Mouse (Mus musculus): ENCODE results near the gene Palm3. TPM values are rescaled to one million over a fixed set of nuclear protein-coding genes. Genes with fewer than 3 reads are reported as not detected.
"Not testable (repeated sequence)": the region's sequence is repeated elsewhere in the genome, so short reads cannot be mapped to it uniquely, and the experiment has no call there.

Gene Palm3
- polyA plus RNA-seq, 2 experiments, result 3.0 to 8.6 TPM

- Histone ChIP-seq H3K9ac (ENCODE audit: low read depth, low read length, severe bottlenecking) (no peak overlapping the region), H3K27ac (replicated peaks; ENCODE audit: low read depth, low read length) (no peak overlapping the region), H3K27me3 (ENCODE audit: control insufficient read depth, insufficient read depth, low read length) (no peaks in the 10 kb centered on the region), H3K4me1 (ENCODE audit: control insufficient read depth, insufficient read depth, low read length) (peaks cover 9% of the 10 kb centered on the region; the same call in 1 of the 2 replicates), H3K36me3 (ENCODE audit: control insufficient read depth, insufficient read depth, low read length) (peaks cover 57% of the 10 kb centered on the region), H3K4me2 (replicated peaks; ENCODE audit: low read depth, low read length, severe bottlenecking) (no peak overlapping the region), H3K9me3 (ENCODE audit: control insufficient read depth, low read length) (no peaks in the 10 kb centered on the region), H3K4me3 (replicated peaks; ENCODE audit: low read length) (no peak overlapping the region)
- ATAC-seq (ENCODE audit: low FRiP score, low read depth) (peak; percentile 64), DNase-seq (ENCODE audit: low spot score) (no peak)
- TF ChIP-seq POLR2A (IDR thresholded peaks at IDR 0.05; ENCODE audit: borderline replicate concordance, extremely low read depth, insufficient read depth, insufficient read length), result no peak
- 80% methylated on average over 1 of the region's 1 CpGs for WGBS
Observed at GRCm38 (mm10) chr8:83980250-83980649, 41.0 kb upstream of the Palm3 start.

DNA sequence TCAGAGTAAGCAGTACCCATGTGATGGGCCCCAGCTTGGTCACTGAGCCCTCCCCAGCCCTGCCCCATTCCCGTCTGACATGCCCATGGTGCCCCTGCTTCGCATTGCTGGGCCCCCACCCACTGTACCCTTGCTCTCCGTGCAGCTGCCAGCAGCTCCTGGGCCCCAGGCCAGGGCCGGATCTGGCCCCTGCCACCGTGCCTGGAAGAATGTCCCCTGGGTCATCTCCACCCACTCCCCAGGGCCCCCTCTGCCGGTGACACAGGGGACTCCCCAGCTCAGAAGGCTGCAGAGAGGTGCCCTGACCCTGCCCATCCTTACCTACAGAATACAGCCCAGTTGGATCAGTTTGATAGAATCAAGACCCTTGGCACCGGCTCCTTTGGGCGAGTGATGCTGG, 40.4 kb upstream of the Palm3 start:
- ATAC-seq (ENCODE audit: low FRiP score, low read depth), result no peak
- Histone ChIP-seq H3K4me3 (replicated peaks; ENCODE audit: low read length) (no peak overlapping the region), H3K36me3 (ENCODE audit: control insufficient read depth, insufficient read depth, low read length) (peaks cover 60% of the 10 kb centered on the region), H3K4me1 (ENCODE audit: control insufficient read depth, insufficient read depth, low read length) (peaks cover 9% of the 10 kb centered on the region; the same call in 1 of the 2 replicates), H3K9ac (ENCODE audit: low read depth, low read length, severe bottlenecking) (no peak overlapping the region), H3K9me3 (ENCODE audit: control insufficient read depth, low read length) (no peaks in the 10 kb centered on the region), H3K4me2 (replicated peaks; ENCODE audit: low read depth, low read length, severe bottlenecking) (no peak overlapping the region), H3K27ac (replicated peaks; ENCODE audit: low read depth, low read length) (no peak overlapping the region), H3K27me3 (ENCODE audit: control insufficient read depth, insufficient read depth, low read length) (no peaks in the 10 kb centered on the region)
- DNase-seq (ENCODE audit: low spot score), result no peak
- 80% methylated on average over 8 of the region's 8 CpGs for WGBS
- TF ChIP-seq POLR2A (IDR thresholded peaks at IDR 0.05; ENCODE audit: borderline replicate concordance, extremely low read depth, insufficient read depth, insufficient read length), result no peak

DNA sequence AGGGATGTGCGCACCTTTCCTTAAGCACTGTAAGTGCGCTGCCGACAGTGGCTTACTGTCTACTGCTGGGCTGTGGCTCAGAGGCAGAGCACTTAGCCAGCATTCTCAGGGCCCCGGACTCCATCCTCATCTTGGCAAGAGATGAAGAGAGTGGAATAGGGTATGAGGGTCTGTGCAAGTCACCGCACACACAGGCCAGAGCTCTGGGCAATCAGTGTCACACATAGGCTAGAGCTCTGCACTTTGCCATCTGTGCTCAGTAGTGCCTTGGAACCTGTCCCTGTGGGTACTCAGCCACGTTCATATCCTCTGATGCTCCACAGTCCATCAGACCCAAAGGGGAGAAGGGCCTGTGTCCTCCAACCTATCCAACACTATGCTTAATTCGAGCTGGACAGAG, 39.7 kb upstream of the Palm3 start:
- H3K27ac ChIP-seq (replicated peaks; ENCODE audit: low read depth, low read length), result no peak overlapping the region
- 95% methylated on average over 7 of the region's 7 CpGs for WGBS
- DNase-seq (ENCODE audit: low spot score) (no peak), ATAC-seq (ENCODE audit: low FRiP score, low read depth) (no peak)
- H3K4me1 ChIP-seq (ENCODE audit: control insufficient read depth, insufficient read depth, low read length), result peaks cover 9% of the 10 kb centered on the region; the same call in 1 of the 2 replicates
- no peaks in the 10 kb centered on the region for H3K27me3 ChIP-seq (ENCODE audit: control insufficient read depth, insufficient read depth, low read length)
- no peak overlapping the region for H3K4me3 ChIP-seq (replicated peaks; ENCODE audit: low read length)
- no peak for TF ChIP-seq POLR2A (IDR thresholded peaks at IDR 0.05; ENCODE audit: borderline replicate concordance, extremely low read depth, insufficient read depth, insufficient read length)
- H3K9ac ChIP-seq (ENCODE audit: low read depth, low read length, severe bottlenecking), result no peak overlapping the region
- H3K4me2 ChIP-seq (replicated peaks; ENCODE audit: low read depth, low read length, severe bottlenecking), result no peak overlapping the region
- H3K9me3 ChIP-seq (ENCODE audit: control insufficient read depth, low read length), result no peaks in the 10 kb centered on the region
- H3K36me3 ChIP-seq (ENCODE audit: control insufficient read depth, insufficient read depth, low read length), result peaks cover 62% of the 10 kb centered on the region

GRCm38 (mm10) chr8:83982449-83982848, 38.8 kb upstream of the Palm3 start:
- DNase-seq (ENCODE audit: low spot score) (no peak), ATAC-seq (ENCODE audit: low FRiP score, low read depth) (no peak)
- Histone ChIP-seq H3K36me3 (ENCODE audit: control insufficient read depth, insufficient read depth, low read length) (peaks cover 71% of the 10 kb centered on the region), H3K4me3 (replicated peaks; ENCODE audit: low read length) (no peak overlapping the region), H3K9ac (ENCODE audit: low read depth, low read length, severe bottlenecking) (no peak overlapping the region), H3K4me1 (ENCODE audit: control insufficient read depth, insufficient read depth, low read length) (peaks cover 3% of the 10 kb centered on the region; the same call in 1 of the 2 replicates), H3K27me3 (ENCODE audit: control insufficient read depth, insufficient read depth, low read length) (no peaks in the 10 kb centered on the region), H3K27ac (replicated peaks; ENCODE audit: low read depth, low read length) (no peak overlapping the region), H3K9me3 (ENCODE audit: control insufficient read depth, low read length) (no peaks in the 10 kb centered on the region), H3K4me2 (replicated peaks; ENCODE audit: low read depth, low read length, severe bottlenecking) (no peak overlapping the region)
- 91% methylated on average over 4 of the region's 4 CpGs for WGBS
- TF ChIP-seq POLR2A (IDR thresholded peaks at IDR 0.05; ENCODE audit: borderline replicate concordance, extremely low read depth, insufficient read depth, insufficient read length), result no peak

DNA sequence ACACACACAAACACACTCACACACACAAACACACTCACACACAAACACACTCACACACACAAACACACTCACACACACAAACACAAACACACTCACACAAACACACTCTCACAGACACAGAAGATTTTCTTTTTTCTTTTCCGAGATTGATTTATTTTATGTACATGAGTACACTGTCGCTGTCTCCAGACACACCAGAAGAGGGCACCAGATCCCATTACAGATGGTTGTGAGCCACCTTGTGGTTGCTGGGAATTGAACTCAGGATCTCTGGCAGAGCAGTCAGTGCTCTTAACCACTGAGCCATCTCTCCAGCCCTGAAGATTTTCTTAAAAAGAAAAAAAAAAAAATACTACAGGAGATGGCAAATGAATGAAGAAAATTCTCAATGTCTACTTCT, 38.0 kb upstream of the Palm3 start:
- not testable (repeated sequence) for H3K9ac ChIP-seq (ENCODE audit: low read depth, low read length, severe bottlenecking); H3K4me1 ChIP-seq (ENCODE audit: control insufficient read depth, insufficient read depth, low read length); H3K27ac ChIP-seq (replicated peaks; ENCODE audit: low read depth, low read length); H3K4me3 ChIP-seq (replicated peaks; ENCODE audit: low read length); H3K27me3 ChIP-seq (ENCODE audit: control insufficient read depth, insufficient read depth, low read length); H3K9me3 ChIP-seq (ENCODE audit: control insufficient read depth, low read length); ATAC-seq (ENCODE audit: low FRiP score, low read depth); DNase-seq (ENCODE audit: low spot score); H3K4me2 ChIP-seq (replicated peaks; ENCODE audit: low read depth, low read length, severe bottlenecking)
- 96% methylated on average over 2 of the region's 2 CpGs for WGBS
- H3K36me3 ChIP-seq (ENCODE audit: control insufficient read depth, insufficient read depth, low read length), result peaks cover 77% of the 10 kb centered on the region

GRCm38 (mm10) chr8:83989243-83989642, 32.0 kb upstream of the Palm3 start:
- H3K9ac ChIP-seq (ENCODE audit: low read depth, low read length, severe bottlenecking), result no peak overlapping the region
- DNase-seq (ENCODE audit: low spot score) (no peak), ATAC-seq (ENCODE audit: low FRiP score, low read depth) (no peak)
- TF ChIP-seq POLR2A (IDR thresholded peaks at IDR 0.05; ENCODE audit: borderline replicate concordance, extremely low read depth, insufficient read depth, insufficient read length), result no peak
- WGBS, result 87% methylated on average over 7 of the region's 7 CpGs
- H3K27ac ChIP-seq (replicated peaks; ENCODE audit: low read depth, low read length), result no peak overlapping the region
- no peaks in the 10 kb centered on the region for H3K27me3 ChIP-seq (ENCODE audit: control insufficient read depth, insufficient read depth, low read length)
- H3K36me3 ChIP-seq (ENCODE audit: control insufficient read depth, insufficient read depth, low read length), result peaks cover 85% of the 10 kb centered on the region
- no peak overlapping the region for H3K4me2 ChIP-seq (replicated peaks; ENCODE audit: low read depth, low read length, severe bottlenecking)
- H3K4me1 ChIP-seq (ENCODE audit: control insufficient read depth, insufficient read depth, low read length), result no peaks in the 10 kb centered on the region
- no peak overlapping the region for H3K4me3 ChIP-seq (replicated peaks; ENCODE audit: low read length)
- H3K9me3 ChIP-seq (ENCODE audit: control insufficient read depth, low read length), result no peaks in the 10 kb centered on the region
